Comparison of ENCODE assay signal across 9 mouse cellular contexts in genomic region chr13:37506046-37506445, GRCm38 (mm10).
DNase-seq lines count a peak whose midpoint lies in the region; ATAC-seq lines count a peak whose summit lies in the region.
"Had no signal": no experiment of that assay in that cellular context is flagged by ENCODE, and none has a peak within 500 bp of the region (broad histone marks: within the 10 kb centered on the region; RNA-seq: fewer than 3 reads in every experiment).

No protein-coding gene starts in this region.

- H3K9me3 ChIP-seq in liver, embryonic 11.5 days (ENCODE audit: control insufficient read depth, low read length) = no peaks in the 10 kb centered on the region
- no peaks in the 10 kb centered on the region for H3K9me3 ChIP-seq in embryonic facial prominence, embryonic 14.5 days (ENCODE audit: control insufficient read depth, low read length)
- no peaks in the 10 kb centered on the region for H3K9me3 ChIP-seq in forebrain, embryonic 16.5 days (ENCODE audit: control insufficient read depth, low read length)
- no peaks in the 10 kb centered on the region for H3K9me3 ChIP-seq in midbrain, embryonic 11.5 days (ENCODE audit: control insufficient read depth, low read length)
- H3K9me3 ChIP-seq: G1E had no signal

- no peak overlapping the region for H3K4me2 ChIP-seq in liver, embryonic 11.5 days
- H3K4me2 ChIP-seq in embryonic facial prominence, embryonic 14.5 days (ENCODE audit: low read depth, low read length) = no peak overlapping the region
- no peak overlapping the region for H3K4me2 ChIP-seq in forebrain, embryonic 16.5 days (ENCODE audit: low read length)
- no peak overlapping the region for H3K4me2 ChIP-seq in midbrain, embryonic 11.5 days

- DNase-seq in liver = peak; percentile 17
- no peak for DNase-seq in liver, embryonic 11.5 days (ENCODE audit: low spot score)
- no peak for DNase-seq in embryonic facial prominence, embryonic 14.5 days (ENCODE audit: low spot score)
- peak; percentile 73 for DNase-seq in kidney, adult 9 months
- peak; percentile 70 for DNase-seq in lung, postnatal 36 days
- no peak for DNase-seq in right cerebral cortex, postnatal 25 days
- no peak for DNase-seq in midbrain, embryonic 11.5 days (ENCODE audit: low spot score, missing footprints)

- no peak overlapping the region for H3K27ac ChIP-seq in liver, embryonic 11.5 days (ENCODE audit: low read depth, low read length)
- peak overlapping the region; percentile 40; the same call in 1 of the 2 replicates for H3K27ac ChIP-seq in embryonic facial prominence, embryonic 14.5 days (replicated peaks; ENCODE audit: low read depth, low read length)
- no peak overlapping the region for H3K27ac ChIP-seq in forebrain, embryonic 16.5 days (ENCODE audit: low read length)
- H3K27ac ChIP-seq in midbrain, embryonic 11.5 days (ENCODE audit: low read depth, low read length) = no peak overlapping the region

- no peak overlapping the region for H3K9ac ChIP-seq in liver, embryonic 11.5 days (ENCODE audit: low read depth, low read length)
- H3K9ac ChIP-seq in embryonic facial prominence, embryonic 14.5 days (ENCODE audit: low read depth, low read length) = no peak overlapping the region
- no peak overlapping the region for H3K9ac ChIP-seq in forebrain, embryonic 16.5 days (replicated peaks; ENCODE audit: low read depth, low read length)
- H3K9ac ChIP-seq in midbrain, embryonic 11.5 days (ENCODE audit: low read length) = no peak overlapping the region

- 63% methylated on average over 10 of the region's 10 CpGs for WGBS in liver, embryonic 11.5 days
- WGBS in embryonic facial prominence, embryonic 14.5 days = 63% methylated on average over 10 of the region's 10 CpGs
- 68% methylated on average over 10 of the region's 10 CpGs for WGBS in forebrain, embryonic 16.5 days
- 65% methylated on average over 10 of the region's 10 CpGs for WGBS in midbrain, embryonic 11.5 days

- no peak overlapping the region for H3K4me3 ChIP-seq in liver, embryonic 11.5 days (ENCODE audit: low read depth, low read length)
- H3K4me3 ChIP-seq in embryonic facial prominence, embryonic 14.5 days (ENCODE audit: low read depth, low read length) = no peak overlapping the region
- H3K4me3 ChIP-seq in forebrain, embryonic 16.5 days (replicated peaks; ENCODE audit: low read length) = no peak overlapping the region
- no peak overlapping the region for H3K4me3 ChIP-seq in midbrain, embryonic 11.5 days (ENCODE audit: low read depth, low read length)

- H3K27me3 ChIP-seq in liver, embryonic 11.5 days (replicated peaks; ENCODE audit: control insufficient read depth, insufficient read depth, low read length) = no peaks in the 10 kb centered on the region
- H3K27me3 ChIP-seq in embryonic facial prominence, embryonic 14.5 days (replicated peaks; ENCODE audit: control insufficient read depth, insufficient read depth, low read length) = no peaks in the 10 kb centered on the region
- H3K27me3 ChIP-seq in forebrain, embryonic 16.5 days (replicated peaks; ENCODE audit: control insufficient read depth, insufficient read depth, low read length) = no peaks in the 10 kb centered on the region
- peaks cover 8% of the 10 kb centered on the region; the same call in 1 of the 2 replicates for H3K27me3 ChIP-seq in midbrain, embryonic 11.5 days (ENCODE audit: control insufficient read depth, insufficient read depth, low read length)

- H3K4me1 ChIP-seq in liver, embryonic 11.5 days (replicated peaks; ENCODE audit: control insufficient read depth, insufficient read depth, low read length) = peaks cover 31% of the 10 kb centered on the region
- H3K4me1 ChIP-seq in embryonic facial prominence, embryonic 14.5 days (ENCODE audit: control insufficient read depth, insufficient read depth, low read length) = peaks cover 29% of the 10 kb centered on the region
- H3K4me1 ChIP-seq in forebrain, embryonic 16.5 days (replicated peaks; ENCODE audit: control insufficient read depth, insufficient read depth, low read length) = peaks cover 17% of the 10 kb centered on the region
- H3K4me1 ChIP-seq in midbrain, embryonic 11.5 days (ENCODE audit: control insufficient read depth, insufficient read depth, low read length) = peaks cover 9% of the 10 kb centered on the region

- no peak for ATAC-seq in liver, embryonic 11.5 days (replicated peaks; ENCODE audit: low FRiP score)
- ATAC-seq in embryonic facial prominence, embryonic 14.5 days (ENCODE audit: low read depth) = no peak
- ATAC-seq in forebrain, embryonic 16.5 days = no peak
- ATAC-seq in midbrain, embryonic 11.5 days (ENCODE audit: low FRiP score) = no peak

- no peaks in the 10 kb centered on the region for H3K36me3 ChIP-seq in liver, embryonic 11.5 days (ENCODE audit: control insufficient read depth, insufficient read depth, low read length)
- no peaks in the 10 kb centered on the region for H3K36me3 ChIP-seq in embryonic facial prominence, embryonic 14.5 days (ENCODE audit: control insufficient read depth, insufficient read depth, low read length)
- no peaks in the 10 kb centered on the region for H3K36me3 ChIP-seq in forebrain, embryonic 16.5 days (ENCODE audit: control insufficient read depth, insufficient read depth)
- no peaks in the 10 kb centered on the region for H3K36me3 ChIP-seq in midbrain, embryonic 11.5 days (ENCODE audit: control insufficient read depth, insufficient read depth, low read length)
- H3K36me3 ChIP-seq: G1E had no signal

Comparison
In these comparisons a context has a peak if more than half of its experiments do, and no peak if none do; other contexts are left out.
1. DNase-seq: peak in liver (single experiment), kidney, adult 9 months (single experiment) and lung, postnatal 36 days (single experiment); none in liver, embryonic 11.5 days (single experiment), embryonic facial prominence, embryonic 14.5 days (single experiment), right cerebral cortex, postnatal 25 days (single experiment) and midbrain, embryonic 11.5 days (single experiment).